Mouse (Mus musculus) spleen, adult 2 months (tissue): ENCODE measurements around the gene Sntb2.

Experiments used
- CTCF ChIP-seq: fragments of 200-500 bp; IDR thresholded peaks from 2 replicates; pipeline ENCODE4 v1.5.1; 2011; ENCODE audit warnings: mild to moderate bottlenecking, inconsistent platforms; ENCODE audit not compliant: insufficient read depth, insufficient read length, insufficient replicate concordance; ENCODE audit errors: extremely low read depth
- POLR2A ChIP-seq: fragments of 200-500 bp; IDR thresholded peaks from 2 replicates; pipeline ENCODE4 v1.6.1; 2011; ENCODE audit warnings: low read depth, low read length, inconsistent platforms

DNA sequence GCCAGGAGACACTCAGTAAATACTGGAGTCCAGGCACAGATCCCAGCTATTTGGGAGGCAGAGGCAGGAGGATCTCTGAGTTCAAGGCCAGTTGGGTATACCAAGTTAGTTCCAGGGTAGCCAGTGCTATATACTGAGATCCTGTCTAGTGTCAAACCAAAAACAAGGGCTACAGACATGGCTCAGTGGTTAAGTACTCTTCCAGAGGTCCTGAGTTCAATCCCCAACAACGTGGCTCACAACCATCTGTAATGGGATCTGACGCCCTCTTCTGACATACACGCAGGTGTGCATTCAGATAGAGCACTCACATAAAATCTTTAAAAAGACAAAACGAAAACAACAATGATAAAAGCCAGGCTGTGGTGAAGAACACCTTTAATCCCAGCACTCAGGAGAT lies 113.9 kb downstream of the Sntb2 start:
- TF ChIP-seq CTCF (no peak), POLR2A (no peak)
